Mouse (Mus musculus) adrenal gland, postnatal 14 days (tissue): ENCODE results near the gene Pcbd1. TPM values are rescaled to one million over a fixed set of nuclear protein-coding genes. Genes with fewer than 3 reads are reported as not detected.
"Not testable (repeated sequence)": the region's sequence is repeated elsewhere in the genome, so short reads cannot be mapped to it uniquely, and the experiment has no call there.

ENCODE experiments used
- DNase-seq: peaks from one replicate; pipeline ENCODE4 v3.0.0; 2021; ENCODE audit warnings: mixed read lengths
- microRNA-seq, 2 experiments: library from miRNA; unstranded; fragments of <30 nt; microRNA quantifications; one replicate each; pipeline ENCODE4 v1.2.0; 2021
- total RNA-seq: library from RNA; stranded (reverse); gene quantifications from 2 replicates; pipeline ENCODE4 v1.2.3, GENCODE M21; 2021

Gene Pcbd1
- total RNA-seq, 1 experiment from 2014 or later = 68.0 TPM

DNA sequence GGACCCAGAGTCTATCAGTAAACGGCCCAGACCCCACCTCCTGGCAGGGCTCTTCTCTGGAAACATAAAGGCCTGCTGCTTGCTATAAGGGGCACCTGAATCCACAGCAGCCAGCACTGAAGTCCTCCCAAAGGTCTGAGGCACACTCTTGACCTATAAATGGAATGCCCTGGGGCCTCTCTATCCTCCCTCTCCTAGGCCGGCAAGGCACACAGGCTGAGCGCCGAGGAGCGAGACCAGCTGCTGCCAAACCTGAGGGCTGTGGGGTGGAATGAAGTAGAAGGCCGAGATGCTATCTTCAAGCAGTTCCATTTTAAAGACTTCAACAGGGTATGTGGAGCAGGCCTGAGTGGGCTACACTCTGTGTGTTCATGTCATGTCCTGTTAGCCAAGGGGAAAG is 2.7 kb downstream of the Pcbd1 start:
- DNase-seq = no peak

DNA sequence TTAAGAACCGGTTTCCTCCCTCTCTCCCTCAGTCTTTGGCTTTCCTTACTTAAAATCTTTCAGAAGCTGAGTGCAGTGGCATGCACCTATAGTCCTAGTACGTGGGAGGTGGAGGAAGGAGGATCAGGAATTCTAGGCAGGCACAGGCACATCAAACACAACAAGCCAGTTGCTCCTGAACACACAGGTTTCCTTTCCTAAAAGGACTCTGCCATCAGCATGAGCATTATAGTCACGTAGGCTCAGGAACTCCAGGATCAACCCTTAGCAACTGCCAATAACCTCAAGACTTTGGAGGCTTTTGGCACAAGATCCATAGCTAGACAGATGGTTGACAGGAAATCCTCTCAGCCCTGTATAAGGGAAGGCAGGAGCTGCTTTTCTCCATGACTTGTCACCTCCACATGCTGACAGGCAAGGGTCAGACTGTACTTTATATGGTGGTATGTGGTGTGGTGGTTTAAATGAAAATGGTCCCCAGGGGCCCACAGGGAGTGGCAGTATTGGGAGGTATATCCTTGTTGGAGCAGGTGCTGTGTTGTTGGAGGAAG is 14.5 kb downstream of the Pcbd1 start:
- DNase-seq = no peak

DNA sequence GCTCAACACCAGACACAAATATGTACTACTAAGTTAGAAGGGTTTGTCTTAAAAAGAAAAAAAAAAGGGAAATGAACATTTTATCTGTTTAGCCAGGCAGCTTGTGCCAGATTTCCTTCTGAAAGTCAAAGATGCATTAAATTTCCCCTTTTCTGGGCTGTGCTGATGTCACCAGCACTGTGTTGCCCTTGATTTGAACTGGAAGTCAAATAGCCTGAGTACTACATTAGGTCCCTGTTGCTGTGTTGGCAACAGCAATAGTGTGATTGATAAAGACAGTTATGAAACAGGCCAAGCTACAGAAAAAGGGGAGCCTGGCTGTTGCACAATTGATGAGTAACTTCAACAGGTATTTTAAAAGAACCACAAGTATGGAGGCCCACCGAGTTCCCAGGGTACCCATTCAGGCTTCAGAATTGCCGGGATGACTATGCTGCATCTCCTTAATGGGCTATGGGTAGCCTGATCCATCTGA is 25.2 kb downstream of the Pcbd1 start:
- no peak for DNase-seq

DNA sequence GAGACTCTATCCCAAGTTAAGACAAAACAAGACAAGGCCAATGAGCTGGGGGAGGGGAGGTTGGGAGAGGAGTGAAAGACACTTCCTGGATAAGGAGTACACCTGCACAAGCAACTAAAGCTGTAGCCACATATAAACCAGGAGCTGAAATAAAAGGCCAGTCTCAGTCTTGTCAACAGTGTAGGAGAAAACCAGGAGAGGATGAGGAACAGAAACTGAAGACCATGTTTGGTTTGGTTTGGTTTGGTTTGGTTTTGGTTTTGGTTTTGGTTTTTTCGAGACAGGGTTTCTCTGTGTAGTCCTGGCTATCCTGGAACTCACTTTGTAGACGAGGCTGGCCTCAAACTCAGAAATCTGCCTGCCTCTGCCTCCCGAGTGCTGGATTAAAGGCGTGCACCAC is 32.6 kb downstream of the Pcbd1 start:
- not testable (repeated sequence) for DNase-seq

DNA sequence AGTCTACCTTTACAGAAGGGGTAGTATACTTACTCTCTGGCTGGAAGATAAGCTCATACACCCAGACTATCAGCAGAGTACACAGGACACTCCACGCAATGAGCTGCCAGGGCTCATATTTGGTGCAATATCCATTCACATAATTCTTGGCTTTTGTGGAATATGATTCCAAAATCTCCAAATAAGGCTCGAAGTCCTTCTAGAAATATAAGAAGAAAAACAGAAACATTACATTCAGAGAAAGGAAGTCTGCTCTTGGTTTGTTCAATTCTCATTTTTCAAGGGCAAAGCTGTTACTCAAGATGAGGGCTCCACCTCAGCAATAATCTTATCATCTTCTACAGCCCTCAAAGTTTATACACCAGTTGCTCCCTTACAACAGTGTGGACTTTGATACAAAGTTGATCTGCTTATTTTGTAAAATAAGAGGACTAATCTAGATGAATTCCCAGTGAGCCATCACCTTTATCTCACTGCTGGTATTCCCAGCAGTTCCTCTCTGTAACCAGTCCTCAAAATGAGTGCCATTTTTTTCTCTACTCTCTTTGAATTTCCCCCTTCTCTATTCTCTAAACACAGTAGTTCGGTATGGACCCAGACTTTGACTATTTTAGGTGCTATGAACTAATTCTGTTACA is 34.3 kb downstream of the Pcbd1 start:
- no peak for DNase-seq

DNA sequence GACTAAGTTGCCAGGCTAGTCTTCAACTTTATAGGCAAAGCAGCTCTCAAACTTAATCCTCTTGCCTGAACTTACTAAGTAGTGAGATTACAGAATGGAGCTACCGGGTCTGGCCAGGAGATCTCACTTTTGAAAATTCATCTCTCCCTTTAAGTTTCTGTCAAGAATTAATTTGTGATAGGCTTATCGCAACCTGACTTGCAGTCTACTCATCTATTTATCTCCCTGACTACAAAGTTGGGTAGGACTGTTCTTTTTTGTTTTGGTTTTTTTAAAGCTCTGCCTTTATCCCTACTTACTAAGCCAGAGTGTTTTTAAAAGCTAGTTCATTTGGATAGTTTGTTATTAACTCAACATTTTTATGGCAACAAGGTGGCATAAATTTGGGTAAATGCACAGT is 35.3 kb downstream of the Pcbd1 start:
- DNase-seq = no peak

DNA sequence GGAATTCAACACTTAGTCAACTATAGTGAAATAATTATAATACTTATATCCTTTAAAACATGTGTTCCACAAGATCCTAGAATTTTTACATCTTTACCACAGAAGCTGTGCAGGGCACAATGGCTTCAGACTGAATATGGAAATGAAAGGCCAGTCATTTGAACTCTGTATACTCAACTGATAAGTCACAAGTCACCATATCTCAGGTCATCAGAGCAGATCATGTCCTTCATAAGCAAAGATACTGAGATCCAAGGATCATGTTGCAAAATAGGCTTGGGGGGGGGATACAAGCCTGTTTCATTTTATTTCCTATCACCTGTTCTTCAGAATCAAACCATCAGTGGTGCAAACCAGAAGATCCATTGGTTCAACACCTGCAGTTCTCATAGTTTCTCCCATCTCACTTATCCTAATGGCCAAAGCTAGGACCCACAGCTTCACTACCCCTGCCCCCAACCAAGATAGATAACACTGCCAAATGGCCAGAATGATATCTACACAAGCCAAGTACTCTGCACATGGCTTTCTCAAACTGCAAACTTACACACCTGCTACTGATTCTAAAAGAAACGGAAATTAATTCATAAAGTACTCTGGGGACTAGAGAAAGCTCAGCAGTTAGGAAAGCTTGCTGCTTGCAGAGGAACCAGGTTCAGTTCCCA is 39.7 kb downstream of the Pcbd1 start:
- no peak for DNase-seq

DNA sequence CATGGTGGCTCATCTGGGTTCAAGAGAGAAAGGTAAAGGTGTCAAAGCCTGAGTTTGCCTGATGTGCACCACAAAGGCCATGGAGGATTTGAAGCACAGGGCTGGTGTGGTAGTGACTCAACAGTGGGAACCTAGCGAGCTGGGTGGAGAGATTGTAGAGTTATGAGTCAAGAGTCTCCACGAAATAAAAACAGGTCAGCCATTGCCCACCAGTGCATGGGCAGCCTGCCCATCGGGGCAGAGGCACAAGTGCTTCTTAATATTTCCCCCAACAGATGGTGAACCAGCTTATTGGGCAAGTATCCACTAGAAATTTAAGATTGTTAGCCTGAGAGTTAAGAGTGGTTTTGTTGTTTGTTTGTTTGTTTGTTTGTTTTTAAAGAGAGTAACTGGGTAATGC is 41.8 kb downstream of the Pcbd1 start:
- DNase-seq = no peak

DNA sequence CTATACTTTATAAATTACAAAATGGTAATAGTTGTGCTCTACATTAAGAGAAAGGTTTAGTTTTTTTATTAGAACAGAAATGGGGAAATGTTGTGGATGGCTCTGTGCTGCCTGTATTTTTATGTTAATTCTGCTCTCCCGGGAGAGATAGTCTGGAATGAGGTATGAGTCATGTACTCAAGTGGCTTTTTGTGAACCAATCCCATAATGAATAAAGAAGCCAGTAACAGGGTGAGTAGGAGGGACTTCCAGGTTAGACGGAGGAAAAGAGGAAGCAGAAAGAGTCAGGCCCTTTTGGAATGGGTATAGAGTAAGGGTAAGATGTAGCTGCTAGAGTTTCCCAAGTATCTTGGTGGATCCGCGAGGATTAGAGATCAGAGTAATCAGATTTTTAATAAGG is 44.9 kb downstream of the Pcbd1 start:
- DNase-seq = no peak

DNA sequence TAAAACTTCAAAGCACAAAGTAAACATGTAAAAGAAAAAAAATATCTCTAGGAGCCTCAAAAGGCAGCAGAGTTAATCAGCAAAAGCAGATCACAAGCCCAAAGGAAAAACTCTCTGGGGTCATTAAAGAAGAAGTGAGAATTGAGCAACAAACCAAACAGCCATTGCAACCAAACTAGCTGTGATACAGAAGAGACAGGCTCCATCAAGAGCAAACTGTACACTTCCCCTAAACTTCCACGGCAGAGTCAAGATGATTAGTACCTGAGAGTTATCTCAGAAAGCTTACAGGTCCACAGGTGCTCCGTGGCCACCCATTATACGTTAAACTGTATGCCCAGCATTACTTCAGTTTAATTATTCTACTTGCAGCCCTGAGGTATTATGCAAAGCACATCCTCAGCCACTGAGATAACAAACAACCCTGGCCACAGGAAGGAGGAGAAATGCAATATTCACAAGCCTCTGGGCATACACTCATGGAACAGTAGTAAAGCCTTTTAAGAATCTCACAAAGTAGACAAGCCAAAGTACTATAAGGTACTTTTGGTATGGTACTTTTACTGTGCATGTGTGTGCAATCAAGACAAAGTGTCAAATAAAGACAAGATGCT is 46.2 kb downstream of the Pcbd1 start:
- no peak for DNase-seq

DNA sequence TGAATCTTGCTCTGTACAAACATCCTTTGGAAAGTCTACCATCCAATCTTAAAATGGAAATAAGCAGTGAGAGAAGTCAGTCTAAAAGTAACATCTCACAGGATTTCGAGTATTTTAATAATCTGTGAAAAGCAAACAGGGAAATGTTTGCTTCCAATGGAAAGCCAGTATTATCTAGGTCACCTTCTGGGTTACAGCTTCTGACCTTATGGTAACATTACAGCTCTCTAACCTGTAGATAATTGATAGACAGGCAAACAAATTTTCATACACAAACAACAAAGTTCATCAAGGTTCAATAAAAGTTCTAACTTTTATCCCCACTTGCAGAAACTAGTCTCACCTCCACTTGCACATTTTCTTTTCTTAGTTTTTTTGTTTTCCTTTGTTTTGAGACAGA is 48.4 kb downstream of the Pcbd1 start:
- DNase-seq = no peak

DNA sequence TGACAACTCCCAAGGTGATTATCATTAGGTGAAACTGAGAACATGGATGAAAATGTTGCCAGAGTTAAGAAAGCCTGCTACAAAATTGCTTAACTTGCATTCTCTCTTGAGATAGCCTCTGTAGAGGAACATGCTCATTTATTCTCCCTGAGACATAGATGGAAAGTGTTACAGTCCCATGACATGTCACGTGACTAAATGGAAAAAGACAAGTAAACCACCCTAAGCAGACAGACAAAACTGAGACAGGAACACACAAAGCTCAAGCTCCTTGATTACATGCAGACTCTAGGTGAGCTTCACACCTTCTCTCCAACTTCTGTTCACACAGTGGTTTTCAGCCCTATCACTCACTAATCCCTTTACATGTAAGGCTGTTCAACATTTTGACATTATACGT is 54.2 kb downstream of the Pcbd1 start:
- no peak for DNase-seq

Small RNA genes lying within 50 kb of the gene (microRNA-seq; reads per million reads assigned to microRNA genes)
- 0 reads per million in 2 experiments for gene Gm44308

Other genes starting within 250 kb of the Pcbd1 start
- gene Sgpl1, start 58.4 kb downstream of the Pcbd1 start, total RNA-seq = 69.3 and 80.6 TPM in 2 replicates
- not detected in 2 replicates for gene Tbata, start 82.6 kb downstream of the Pcbd1 start, total RNA-seq
- 3.0 and 3.1 TPM in 2 replicates for gene Adamts14, start 184.1 kb downstream of the Pcbd1 start, total RNA-seq
- gene Prf1, start 208.5 kb downstream of the Pcbd1 start, total RNA-seq = 0.22 and 0.26 TPM in 2 replicates